In the genomic region with DNA sequence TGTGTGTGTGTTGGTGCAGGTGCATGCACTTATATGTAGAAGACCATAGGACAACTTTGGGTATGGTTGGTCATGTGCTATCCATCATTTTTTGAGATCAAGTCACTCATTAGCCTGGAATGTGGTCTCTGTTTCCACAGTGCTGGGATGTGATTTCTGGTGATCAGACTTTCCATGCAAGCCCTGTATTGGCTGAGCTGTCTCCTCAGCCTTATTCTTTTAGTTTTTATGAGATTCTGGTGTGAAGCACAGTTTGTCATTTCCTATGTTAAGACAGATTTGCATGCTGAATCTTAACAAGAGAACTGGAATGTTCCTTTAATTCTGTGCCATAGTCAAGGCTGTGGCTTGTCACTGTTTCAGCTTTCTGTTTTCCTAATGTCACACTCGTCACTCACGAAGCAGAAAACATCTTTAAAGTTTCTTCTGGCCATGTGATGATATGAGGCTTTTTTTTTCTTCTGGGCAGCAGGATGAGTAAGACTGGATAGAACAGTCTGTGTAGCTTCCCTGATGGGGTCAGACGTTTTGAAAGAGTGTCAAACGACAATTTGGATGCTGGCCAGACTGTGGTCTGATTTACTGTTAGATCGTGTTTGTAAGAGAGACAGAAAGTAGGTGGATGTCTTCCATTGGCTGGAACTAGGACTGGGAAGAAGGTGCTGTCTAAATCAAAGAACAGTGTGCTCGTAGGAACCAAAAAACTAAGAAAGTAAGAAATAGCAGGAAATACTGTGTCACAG, we compare ENCODE assay signal across 13 mouse cellular contexts. TPM values are rescaled to one million over a fixed set of nuclear protein-coding genes. Genes with fewer than 3 reads are reported as not detected.
DNase-seq lines count a peak whose midpoint lies in the region; ATAC-seq lines count a peak whose summit lies in the region.
"Had no signal": no experiment of that assay in that cellular context is flagged by ENCODE, and none has a peak within 500 bp of the region (broad histone marks: within the 10 kb centered on the region; RNA-seq: fewer than 3 reads in every experiment).

No protein-coding gene starts in this region.

- peak; percentile 20 for DNase-seq in adrenal gland, postnatal 10 days
- no peak for DNase-seq in adrenal gland, postnatal 4 days (ENCODE audit: low spot score in 2 of 2)
- DNase-seq in kidney, postnatal 14 days: peak; percentile 22
- no peak for DNase-seq in kidney, adult 9 months
- DNase-seq in 416B (ENCODE audit: low read depth): peak; percentile 89
- no peak for DNase-seq in left cerebral cortex, adult 8-10 months (ENCODE audit: low spot score in 2 of 2)

- 0 out of 2 replicates have a peak, but pooled peaks have one; percentile 7 for ATAC-seq in common myeloid progenitor, adult 5-6 weeks (replicated peaks; ENCODE audit: low read depth, poor library complexity, severe bottlenecking)
- no peak for ATAC-seq in megakaryocyte, adult 5-6 weeks (ENCODE audit: poor library complexity, severe bottlenecking)

RNA-seq across cellular contexts. Expression of a gene that starts 20.1 kb away (rescaled TPM):
- total RNA-seq in adrenal gland, postnatal 10 days (2021): 10 to 100 TPM; 81.4 to 88.9 TPM
- total RNA-seq in adrenal gland, postnatal 4 days (2021): 100 to 1,000 TPM; 102 to 112 TPM
- total RNA-seq in common myeloid progenitor, adult 5-6 weeks (2017): 48.8 and 69.2 TPM in 2 replicates
- 10.7 and 14.9 TPM in 2 replicates for total RNA-seq in megakaryocyte, adult 5-6 weeks (2015)
- total RNA-seq in megakaryocyte, adult 5-6 weeks (2017): 12.8 and 18.6 TPM in 2 replicates
- total RNA-seq in left cerebral cortex, adult 8-10 months (2022): 10 to 100 TPM; 46.2 to 55.5 (median 51.5) TPM

RNA-seq across cellular contexts. Expression of a gene that starts 23.4 kb away (rescaled TPM):
- 1 to 10 TPM; 3.5 to 3.7 TPM for total RNA-seq in adrenal gland, postnatal 10 days (2021)
- total RNA-seq in adrenal gland, postnatal 4 days (2021): 1 to 10 TPM; 2.3 to 3.4 TPM
- total RNA-seq in common myeloid progenitor, adult 5-6 weeks (2017): 5.9 and 15.3 TPM in 2 replicates
- total RNA-seq in megakaryocyte, adult 5-6 weeks (2015): 2.3 and 2.7 TPM in 2 replicates
- 3.6 TPM in 1 of 2 replicates, not detected in the other for total RNA-seq in megakaryocyte, adult 5-6 weeks (2017)
- 1 to 10 TPM in 3 of 4 experiments, under 1 TPM in 1; 0.57 to 2.5 (median 2.1) TPM for total RNA-seq in left cerebral cortex, adult 8-10 months (2022)

RNA-seq across cellular contexts. Expression of a gene that starts 32.1 kb away (rescaled TPM):
- under 1 TPM in 1 of 2 experiments, not detected in 1; 0.99 TPM for total RNA-seq in adrenal gland, postnatal 10 days (2021)
- total RNA-seq in adrenal gland, postnatal 4 days (2021): not detected
- not detected in 2 replicates for total RNA-seq in common myeloid progenitor, adult 5-6 weeks (2017)
- total RNA-seq in megakaryocyte, adult 5-6 weeks (2015): not detected in 2 replicates
- not detected in 2 replicates for total RNA-seq in megakaryocyte, adult 5-6 weeks (2017)
- total RNA-seq in left cerebral cortex, adult 8-10 months (2022): not detected
- total RNA-seq: gastrocnemius, adult 8-10 months; heart, adult 8-10 months; heart, postnatal 14 days; layer of hippocampus, postnatal 10 days; left cerebral cortex, postnatal 4 days had no signal

Comparison
In these comparisons a context has a peak if more than half of its experiments do, and no peak if none do; other contexts are left out.
1. DNase-seq: peak in adrenal gland, postnatal 10 days (single experiment), kidney, postnatal 14 days (single experiment) and 416B (single experiment); none in adrenal gland, postnatal 4 days (0 of 2), kidney, adult 9 months (single experiment) and left cerebral cortex, adult 8-10 months (0 of 2).